Mouse (Mus musculus): ENCODE measurements around the gene Klra4.
"Not testable (repeated sequence)": the region's sequence is repeated elsewhere in the genome, so short reads cannot be mapped to it uniquely, and the experiment has no call there.

Klra4 gene

DNA sequence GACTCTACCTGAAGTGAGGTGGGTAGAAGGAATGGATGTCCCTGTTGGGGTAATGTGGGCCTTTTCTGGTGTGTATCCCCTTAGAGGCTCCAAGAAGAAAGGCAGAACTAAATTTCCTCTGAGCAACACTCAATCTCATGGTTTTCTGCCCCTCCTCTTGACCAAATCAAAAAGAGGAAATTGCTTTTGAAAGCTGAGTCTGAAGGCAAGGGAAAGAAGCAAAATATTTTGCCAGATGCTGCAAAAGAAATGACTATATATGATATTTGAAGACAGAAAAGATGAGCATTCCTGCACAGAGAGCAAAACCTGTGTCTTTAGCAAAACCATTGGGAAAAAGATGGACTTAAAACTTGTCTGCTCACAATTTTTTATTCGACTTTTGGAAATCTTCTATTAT lies at the start of gene Klra4:
TSS of gene Klra4 (minus strand) at position 101 of the 400 bp plus-strand sequence.
- DNase-seq (ENCODE audit: low spot score in 2 of 2), result not testable (repeated sequence)

DNA sequence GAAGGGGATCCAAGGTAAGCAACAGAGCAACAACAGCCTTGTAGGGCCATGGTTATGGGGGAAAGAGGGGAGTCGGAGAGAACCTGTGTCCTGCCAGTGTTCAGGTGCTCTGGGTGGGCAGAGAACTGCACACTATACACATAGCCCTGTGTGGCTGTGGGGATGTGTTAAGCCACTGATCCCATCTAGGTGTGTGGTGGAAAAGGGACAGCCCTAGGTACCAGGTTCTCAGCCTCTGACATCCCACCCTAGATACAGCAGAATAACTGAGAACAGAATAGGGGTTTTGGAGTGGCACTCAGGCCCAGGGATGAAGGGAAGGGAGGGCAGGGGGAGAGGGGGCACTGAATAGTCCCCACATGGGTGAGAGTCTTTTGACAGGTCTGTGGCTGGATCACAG lies 43.4 kb upstream of the Klra4 start:
- no peak for DNase-seq (ENCODE audit: low spot score in 2 of 2)

DNA sequence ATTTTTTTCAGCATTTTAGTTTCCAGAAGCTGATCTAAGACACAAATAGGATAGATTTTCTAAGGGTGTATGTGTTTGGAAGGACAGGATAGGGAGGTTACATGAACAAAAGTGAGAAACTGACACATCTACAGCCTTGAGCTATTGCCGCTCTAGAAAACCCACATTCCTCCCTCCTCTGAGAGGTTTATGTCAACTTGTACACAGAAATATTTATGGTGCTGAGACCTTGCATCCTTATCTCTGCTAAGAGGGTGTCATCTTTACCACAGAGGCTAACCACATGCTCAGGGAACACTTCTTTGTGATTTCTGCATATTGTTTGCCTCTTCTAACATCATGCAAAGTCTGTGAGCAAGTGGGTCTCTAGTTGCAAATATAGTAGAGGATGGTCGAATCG lies 35.7 kb upstream of the Klra4 start:
- DNase-seq (ENCODE audit: low spot score in 2 of 2), result not testable (repeated sequence)

DNA sequence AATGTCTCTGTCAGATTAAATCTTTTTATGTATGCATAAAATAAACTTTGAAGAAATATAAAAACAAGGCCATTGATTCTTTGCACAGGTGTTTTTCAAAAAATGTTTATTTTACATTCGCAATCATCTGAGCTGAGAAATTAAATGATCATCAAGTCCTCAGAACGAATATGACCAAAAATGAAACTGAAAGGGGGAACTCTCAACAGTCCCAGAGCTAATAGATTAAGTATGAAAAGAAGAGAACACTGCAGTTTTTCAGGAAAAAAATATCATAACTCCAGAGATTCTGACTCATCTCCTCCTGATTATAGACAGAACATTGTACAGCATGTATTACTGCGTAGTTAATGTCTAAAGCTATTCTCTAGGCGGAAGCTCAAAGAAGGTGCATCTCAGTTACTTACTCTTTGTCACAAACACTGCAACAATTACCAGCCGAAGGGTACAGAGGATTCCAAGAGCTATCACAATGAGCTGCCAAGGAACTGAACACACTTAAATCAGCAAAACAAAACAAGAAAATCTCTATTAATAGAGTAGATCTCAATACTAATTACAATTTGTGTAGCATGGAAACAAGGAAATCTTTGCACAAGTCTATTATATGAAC lies 25.4 kb upstream of the Klra4 start:
- DNase-seq (ENCODE audit: low spot score in 2 of 2), result no peak

DNA sequence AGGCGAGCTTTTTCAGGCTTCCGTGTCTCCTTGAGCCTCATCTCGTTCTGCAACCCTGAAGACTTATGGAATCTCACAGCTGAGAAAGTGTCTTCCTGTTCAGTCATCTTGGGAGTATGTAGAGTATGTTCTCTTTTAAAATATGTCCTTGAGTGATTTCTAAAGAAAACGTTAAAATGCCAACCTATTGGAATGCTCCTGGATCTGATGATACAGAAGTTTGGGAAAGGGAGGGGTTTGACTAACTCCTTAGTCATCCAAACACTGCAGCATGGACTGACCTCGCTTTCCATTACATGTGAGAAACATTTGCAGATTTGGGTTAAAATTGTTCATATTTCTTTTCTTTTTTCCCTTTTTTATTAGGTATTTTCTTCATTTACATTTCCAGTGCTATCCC lies 1.9 kb downstream of the Klra4 start:
- no peak for DNase-seq (ENCODE audit: low spot score in 2 of 2)

DNA sequence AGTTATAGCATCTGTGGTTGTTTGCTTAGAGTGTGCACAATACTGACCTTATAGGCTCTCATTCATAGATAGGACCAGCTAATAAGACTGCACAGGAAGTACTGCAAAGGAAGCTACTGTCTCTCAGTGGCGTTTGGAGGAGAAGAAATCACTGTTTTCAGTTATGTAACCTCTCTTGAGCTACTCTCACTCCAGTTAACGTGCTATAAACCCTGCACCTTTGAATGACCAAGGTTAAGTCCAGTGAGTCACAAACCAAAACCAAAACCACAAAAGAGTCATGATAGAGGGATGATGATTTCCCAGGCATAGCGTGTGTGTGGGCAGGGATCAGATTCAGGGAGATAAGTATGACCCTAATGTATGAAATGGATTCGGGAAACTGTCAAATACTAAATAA lies 31.9 kb downstream of the Klra4 start:
- not testable (repeated sequence) for DNase-seq (ENCODE audit: low spot score in 2 of 2)

DNA sequence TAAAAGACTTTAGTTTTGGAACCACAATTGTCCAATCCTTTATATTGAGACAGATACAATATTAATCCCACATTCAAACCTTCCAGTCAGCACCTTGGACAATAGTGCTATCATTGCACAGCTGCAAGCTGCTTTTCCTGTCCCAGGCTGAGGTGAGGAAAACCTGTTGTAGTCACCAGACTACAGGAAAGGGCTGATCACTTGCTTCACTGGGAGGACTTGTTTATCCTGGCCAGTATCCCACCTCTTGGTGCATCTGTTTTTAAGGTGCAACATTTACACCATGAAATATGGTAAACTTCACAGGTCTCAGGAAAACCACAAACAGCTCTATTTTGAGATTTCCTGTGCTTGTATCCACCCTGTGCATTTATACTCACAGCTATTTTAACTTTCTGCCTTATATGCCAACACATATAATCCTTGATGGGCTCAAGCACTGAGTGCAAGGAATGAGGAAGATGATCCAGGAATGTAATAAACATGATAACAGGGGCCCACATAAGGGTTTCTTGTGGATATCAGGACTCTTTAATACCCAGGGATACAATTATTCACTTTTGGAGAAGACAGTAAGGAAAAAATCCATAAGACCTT lies 35.5 kb downstream of the Klra4 start:
- DNase-seq (ENCODE audit: low spot score in 2 of 2), result peak; percentile 0 to 45

DNA sequence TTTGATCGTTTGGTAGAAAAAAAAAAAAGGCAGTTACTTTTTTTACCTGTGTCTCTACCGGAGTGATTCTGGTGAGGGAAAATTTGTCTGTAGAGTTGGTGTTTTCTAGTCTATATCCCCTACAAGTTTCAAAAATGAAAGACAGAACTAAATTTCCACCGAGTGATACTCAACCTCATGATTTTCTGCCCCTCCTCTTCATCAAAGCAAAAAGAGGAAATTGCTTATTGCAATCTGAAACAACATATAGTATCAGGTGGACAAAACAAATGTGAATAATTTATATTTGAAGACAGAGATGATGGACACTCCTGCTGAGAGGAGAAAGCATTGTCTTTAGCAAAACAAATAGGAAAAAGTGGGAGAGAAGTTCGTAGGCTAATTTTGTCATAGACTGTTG lies 40.2 kb downstream of the Klra4 start, which contains the start of gene Klra6:
TSS of gene Klra6 (minus strand) at position 101 of the 400 bp plus-strand sequence.
- DNase-seq (ENCODE audit: low spot score in 2 of 2), result no peak

Measured in heart, adult 9 months (tissue).